Mouse (Mus musculus): Measurements from ENCODE around the gene Gm2115. TPM values are rescaled to one million over a fixed set of nuclear protein-coding genes. Genes with fewer than 3 reads are reported as not detected.

Gm2115 gene
- total and polyA plus RNA-seq, 3 experiments: under 0.01 to 0.14 TPM; not detected in 1

DNA sequence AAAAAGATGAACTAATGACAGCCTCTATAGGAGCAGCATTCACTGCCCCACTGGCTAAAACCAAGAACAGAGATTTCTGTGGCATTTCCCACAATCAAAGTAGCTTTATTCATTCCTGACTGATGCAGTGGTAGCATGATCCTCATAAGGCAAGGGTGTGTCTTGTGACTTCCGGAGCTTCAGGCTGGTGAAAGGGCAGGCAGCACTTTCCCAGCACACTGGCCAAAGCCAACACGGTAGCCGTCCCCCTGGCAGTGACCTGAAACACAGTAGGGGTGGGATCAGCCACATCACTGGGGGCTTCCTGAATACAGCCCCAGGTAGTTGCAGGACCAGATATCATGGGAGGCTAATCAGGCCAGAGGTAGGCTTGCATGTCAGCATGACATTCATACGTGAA, 56.3 kb downstream of the Gm2115 start:
- Histone ChIP-seq H3K4me2 (ENCODE audit: insufficient read depth, low read depth, poor library complexity, severe bottlenecking) (no peak overlapping the region), H3K4me3 (replicated peaks in 1 of 3; ENCODE audit: low read depth in 2 of 3, low read length in 2 of 3, poor library complexity in 1 of 3) (no peak overlapping the region), H3K27ac (ENCODE audit: insufficient read depth, low read depth) (no peak overlapping the region), H3K27me3 (replicated peaks) (no peaks in the 10 kb centered on the region), H3K4me1 (ENCODE audit: control insufficient read depth in 1 of 2, insufficient read depth in 2 of 2) (peaks cover 6 to 53% of the 10 kb centered on the region in 2 experiments), H3K36me3 (replicated peaks in 1 of 2; ENCODE audit: control insufficient read depth in 1 of 2, insufficient read depth in 1 of 2, low read length in 1 of 2) (peaks cover 58 to 88% of the 10 kb centered on the region in 2 experiments), H3K9me3 (replicated peaks; ENCODE audit: low read length) (no peaks in the 10 kb centered on the region), H3K9ac (ENCODE audit: insufficient read depth, low read depth) (no peak overlapping the region), H3K79me2 (replicated peaks; ENCODE audit: control insufficient read depth, extremely low read depth, insufficient read depth, poor library complexity, severe bottlenecking) (no peaks in the 10 kb centered on the region)
- TF ChIP-seq IRF4 (IDR thresholded peaks at IDR 0.05; ENCODE audit: low read depth, low read length): no peak
- no peak for TF ChIP-seq SIN3A (IDR thresholded peaks at IDR 0.05; ENCODE audit: low read length)
- TF ChIP-seq ZNF384 (IDR thresholded peaks at IDR 0.05; ENCODE audit: low read depth, low read length): no peak
- TF ChIP-seq MAFK (IDR thresholded peaks at IDR 0.05; ENCODE audit: insufficient replicate concordance, low read length): no peak
- TF ChIP-seq RCOR1 (conservative IDR thresholded peaks at IDR 0.05; ENCODE audit: low read depth, low read length): no peak
- TF ChIP-seq MAZ (IDR thresholded peaks at IDR 0.05; ENCODE audit: low read depth, low read length): no peak
- TF ChIP-seq ETS1 (conservative IDR thresholded peaks at IDR 0.05; ENCODE audit: low read depth, low read length): no peak
- TF ChIP-seq ELF1 (IDR thresholded peaks at IDR 0.05; ENCODE audit: low read depth, low read length): no peak
- TF ChIP-seq UBTF (IDR thresholded peaks at IDR 0.05; ENCODE audit: low read depth, low read length): no peak
- TF ChIP-seq SMC3 (IDR thresholded peaks at IDR 0.05; ENCODE audit: low read depth, low read length): no peak
- TF ChIP-seq MAX (IDR thresholded peaks at IDR 0.05; ENCODE audit: low read length): no peak
- no peak for TF ChIP-seq POLR2AphosphoS2 (IDR thresholded peaks at IDR 0.05; ENCODE audit: low read depth, low read length)
- no peak for TF ChIP-seq TBP (conservative IDR thresholded peaks at IDR 0.05; ENCODE audit: low read depth, low read length)
- no peak for TF ChIP-seq ZC3H11A (IDR thresholded peaks at IDR 0.05; ENCODE audit: low read depth, low read length)
- no peak for TF ChIP-seq CTCF (conservative IDR thresholded peaks at IDR 0.05 in 1 of 2, IDR thresholded peaks at IDR 0.05 in 1 of 2; ENCODE audit: low read depth in 2 of 2, low read length in 2 of 2)
- no peak for TF ChIP-seq GABPA (IDR thresholded peaks at IDR 0.05; ENCODE audit: insufficient replicate concordance, low read depth, low read length)
- TF ChIP-seq KAT2A (IDR thresholded peaks at IDR 0.05; ENCODE audit: insufficient replicate concordance, low read length): no peak
- TF ChIP-seq NRF1 (IDR thresholded peaks at IDR 0.05; ENCODE audit: low read depth, low read length): no peak
- TF ChIP-seq JUN (IDR thresholded peaks at IDR 0.05; ENCODE audit: insufficient read depth, low read depth, low read length): no peak
- no peak for TF ChIP-seq RAD21 (IDR thresholded peaks at IDR 0.05; ENCODE audit: low read depth, low read length)
- DNase-seq (ENCODE audit: extremely low read depth): no peak
- in situ Hi-C loops (cut with MboI; ENCODE audit: low pct_ligation_motif_present, low pct_unique_long_range_greater_than_20kb, low sequenced_read_pairs) (no loop called here), dilution Hi-C loops (cut with MboI; ENCODE audit: extremely low pct_ligation_motif_present, extremely low pct_unique_long_range_greater_than_20kb, low sequenced_read_pairs) (no loop called here)

- Histone ChIP-seq H3K36me3 (replicated peaks in 1 of 2; ENCODE audit: control insufficient read depth in 1 of 2, insufficient read depth in 1 of 2, low read length in 1 of 2) (peaks cover 58 to 89% of the 10 kb centered on the region in 2 experiments), H3K27me3 (replicated peaks) (no peaks in the 10 kb centered on the region), H3K4me3 (replicated peaks in 1 of 3; ENCODE audit: low read depth in 2 of 3, low read length in 2 of 3, poor library complexity in 1 of 3) (no peak overlapping the region), H3K9ac (ENCODE audit: insufficient read depth, low read depth) (no peak overlapping the region), H3K27ac (ENCODE audit: insufficient read depth, low read depth) (no peak overlapping the region), H3K4me1 (ENCODE audit: control insufficient read depth in 1 of 2, insufficient read depth in 2 of 2) (peaks cover 14 to 67% of the 10 kb centered on the region in 2 experiments), H3K79me2 (replicated peaks; ENCODE audit: control insufficient read depth, extremely low read depth, insufficient read depth, poor library complexity, severe bottlenecking) (no peaks in the 10 kb centered on the region), H3K9me3 (replicated peaks; ENCODE audit: low read length) (no peaks in the 10 kb centered on the region), H3K4me2 (ENCODE audit: insufficient read depth, low read depth, poor library complexity, severe bottlenecking) (no peak overlapping the region)
- no peak for TF ChIP-seq ELF1 (IDR thresholded peaks at IDR 0.05; ENCODE audit: low read depth, low read length)
- no peak for TF ChIP-seq NELFE (IDR thresholded peaks at IDR 0.05; ENCODE audit: low read depth, low read length)
- TF ChIP-seq ZKSCAN1 (IDR thresholded peaks at IDR 0.05; ENCODE audit: borderline replicate concordance, low read depth, low read length): no peak
- TF ChIP-seq ZMIZ1 (IDR thresholded peaks at IDR 0.05; ENCODE audit: low read depth, low read length): no peak
- TF ChIP-seq IRF4 (IDR thresholded peaks at IDR 0.05; ENCODE audit: low read depth, low read length): no peak
- no peak for TF ChIP-seq CHD2 (IDR thresholded peaks at IDR 0.05; ENCODE audit: low read length)
- TF ChIP-seq POLR2AphosphoS2 (IDR thresholded peaks at IDR 0.05; ENCODE audit: low read depth, low read length): no peak
- no peak for TF ChIP-seq E2F4 (IDR thresholded peaks at IDR 0.05; ENCODE audit: insufficient replicate concordance, low read depth, low read length)
- TF ChIP-seq GABPA (IDR thresholded peaks at IDR 0.05; ENCODE audit: insufficient replicate concordance, low read depth, low read length): no peak
- TF ChIP-seq KAT2A (IDR thresholded peaks at IDR 0.05; ENCODE audit: insufficient replicate concordance, low read length): no peak
- TF ChIP-seq MXI1 (IDR thresholded peaks at IDR 0.05; ENCODE audit: low read depth, low read length): no peak
- TF ChIP-seq MAFK (IDR thresholded peaks at IDR 0.05; ENCODE audit: insufficient replicate concordance, low read length): no peak
- no peak for TF ChIP-seq USF2 (conservative IDR thresholded peaks at IDR 0.05; ENCODE audit: low read depth, low read length)
- no peak for TF ChIP-seq TCF12 (IDR thresholded peaks at IDR 0.05; ENCODE audit: low read depth, low read length)
- no peak for TF ChIP-seq EP300 (IDR thresholded peaks at IDR 0.05; ENCODE audit: low read length)
- no peak for TF ChIP-seq NRF1 (IDR thresholded peaks at IDR 0.05; ENCODE audit: low read depth, low read length)
- no peak for TF ChIP-seq PAX5 (IDR thresholded peaks at IDR 0.05; ENCODE audit: low read length)
- TF ChIP-seq HCFC1 (IDR thresholded peaks at IDR 0.05; ENCODE audit: low read depth, low read length): no peak
- in situ Hi-C loops (cut with MboI; ENCODE audit: low pct_ligation_motif_present, low pct_unique_long_range_greater_than_20kb, low sequenced_read_pairs) (no loop called here), dilution Hi-C loops (cut with MboI; ENCODE audit: extremely low pct_ligation_motif_present, extremely low pct_unique_long_range_greater_than_20kb, low sequenced_read_pairs) (no loop called here)
- DNase-seq (ENCODE audit: extremely low read depth): no peak
These were observed 57.8 kb downstream of the Gm2115 start for GRCm38 (mm10) chr7:84586360-84587100.

Data from CH12.LX (cell line).